Mouse (Mus musculus) kidney, embryonic 16.5 days (tissue): ENCODE results near the gene Blvra. TPM values are rescaled to one million over a fixed set of nuclear protein-coding genes. Genes with fewer than 3 reads are reported as not detected.
"Not testable (repeated sequence)": the region's sequence is repeated elsewhere in the genome, so short reads cannot be mapped to it uniquely, and the experiment has no call there.

Experiments used
- ATAC-seq: fragments of 200-750 bp; cut with Nextera tagmentation; 2 replicates; pipeline ENCODE4 v1.8.0; 2017; ENCODE audit warnings: moderate TSS enrichment; ENCODE audit not compliant: low FRiP score, low TSS enrichment
- H3K27ac ChIP-seq: fragments of 300-500 bp; sonication (generic); 2 replicates; pipeline ENCODE4 v1.5.1; 2014; ENCODE audit warnings: low read length
- H3K27me3 ChIP-seq: fragments of 300-500 bp; sonication (generic); 2 replicates; pipeline ENCODE4 v1.6.1; 2014; ENCODE audit warnings: low read length, control low read depth, mixed read lengths; ENCODE audit not compliant: insufficient read depth
- H3K36me3 ChIP-seq: fragments of 300-500 bp; sonication (generic); 2 replicates; pipeline ENCODE4 v1.6.1; 2014; ENCODE audit warnings: low read length, control low read depth, mixed read lengths; ENCODE audit not compliant: insufficient read depth
- H3K4me1 ChIP-seq: fragments of 300-500 bp; sonication (generic); 2 replicates; pipeline ENCODE4 v1.6.1; 2014; ENCODE audit warnings: low read length, control low read depth, mixed read lengths; ENCODE audit not compliant: insufficient read depth
- H3K4me2 ChIP-seq: fragments of 300-500 bp; sonication (generic); replicated peaks from 2 replicates; pipeline ENCODE4 v1.6.1; 2014; ENCODE audit warnings: low read depth, low read length
- H3K4me3 ChIP-seq: fragments of 300-500 bp; sonication (generic); 2 replicates; pipeline ENCODE4 v1.5.1; 2014; ENCODE audit warnings: mild to moderate bottlenecking, low read length
- H3K9ac ChIP-seq: fragments of 300-500 bp; sonication (generic); replicated peaks from 2 replicates; pipeline ENCODE4 v1.6.1; 2014; ENCODE audit warnings: low read length
- H3K9me3 ChIP-seq: fragments of 300-500 bp; sonication (generic); 2 replicates; pipeline ENCODE4 v1.6.1; 2016; ENCODE audit warnings: low read length, control low read depth
- WGBS: fragments of 180-500 bp; shearing (Covaris S2); extraction: QIAGEN DNeasy Blood & Tissue Kit; methylation state at CpG from one replicate; pipeline ENCODE4 v1.1.7; 2014; 5-methylcytosine and 5-hydroxymethylcytosine counted together
- polyA plus RNA-seq: library from polyadenylated mRNA; unstranded; fragments of >200 nt; fragmentation: Nextera tagmentation; extraction: Ambion mirVana; gene quantifications from 2 replicates; pipeline ENCODE4 v1.2.1, GENCODE M21; 2015

The Blvra gene
- polyA plus RNA-seq, 1 experiment from 2014 or later: 51.5 TPM

DNA sequence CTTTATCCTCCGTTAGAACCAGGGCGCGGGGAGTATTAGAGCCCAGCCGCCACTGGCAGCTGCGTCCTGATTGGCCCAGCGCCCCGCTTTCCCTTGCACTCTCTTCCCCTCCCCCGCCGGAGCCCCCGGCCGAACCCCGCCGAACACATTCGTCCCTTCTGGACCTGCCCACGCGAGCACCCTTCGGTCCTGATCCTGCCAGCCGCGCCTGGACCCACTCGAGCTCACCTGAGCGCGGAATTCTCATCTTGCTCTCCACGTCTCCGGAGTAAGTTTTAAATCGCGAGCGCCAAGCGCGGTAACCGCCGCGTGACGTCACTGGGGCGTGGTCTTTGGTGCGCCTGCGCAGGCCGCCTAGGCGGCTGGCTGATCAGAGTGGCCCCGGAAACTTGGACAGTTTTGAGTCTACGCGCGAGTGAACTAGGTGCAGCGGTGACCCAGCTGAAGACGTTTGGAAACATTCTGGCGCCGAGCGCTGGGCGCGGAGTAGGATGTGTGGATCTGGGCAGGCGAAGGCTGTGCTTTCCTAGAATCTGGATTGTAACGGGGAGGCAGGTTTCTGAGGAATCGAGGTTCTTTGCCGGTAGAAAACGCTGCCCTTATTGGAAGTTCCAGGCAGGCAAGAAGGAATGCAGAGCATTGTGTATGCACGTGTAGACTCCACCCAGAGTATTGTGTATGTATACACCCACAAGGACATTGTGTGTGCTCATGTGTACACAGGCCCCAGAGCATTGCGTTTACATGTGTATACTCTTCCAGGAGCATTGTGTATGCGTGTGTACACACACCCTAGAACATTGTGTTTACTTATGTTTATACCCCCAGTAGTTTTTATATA lies 63.4 kb downstream of the Blvra start, which contains the start of gene Ncaph:
TSS of gene Ncaph (minus strand) at position 334 of the 841 bp plus-strand sequence.
- peak within 1 kb of the TSS; percentile 88 for H3K4me3 ChIP-seq
- H3K27me3 ChIP-seq: no peaks in the 10 kb centered on the region
- ATAC-seq: peak; percentile 90
- H3K36me3 ChIP-seq: no peaks in the 10 kb centered on the region
- WGBS: 1% methylated on average over 57 of the region's 57 CpGs
- H3K9ac ChIP-seq: peak within 1 kb of the TSS; percentile 83
- H3K9me3 ChIP-seq: no peaks in the 10 kb centered on the region
- peak within 1 kb of the TSS; percentile 86 for H3K4me2 ChIP-seq
- H3K4me1 ChIP-seq: peaks cover 44% of the 10 kb centered on the region
- peak within 1 kb of the TSS; percentile 87 for H3K27ac ChIP-seq

- not testable (repeated sequence) for H3K9ac ChIP-seq, ATAC-seq, H3K36me3 ChIP-seq, H3K9me3 ChIP-seq, H3K27me3 ChIP-seq, H3K27ac ChIP-seq, H3K4me2 ChIP-seq, H3K4me3 ChIP-seq
- H3K4me1 ChIP-seq: peaks cover 44% of the 10 kb centered on the region
- WGBS: 45% methylated on average over 2 of the region's 3 CpGs
These were observed 64.8 kb downstream of the Blvra start for GRCm38 (mm10) chr2:127135255-127135654.

DNA sequence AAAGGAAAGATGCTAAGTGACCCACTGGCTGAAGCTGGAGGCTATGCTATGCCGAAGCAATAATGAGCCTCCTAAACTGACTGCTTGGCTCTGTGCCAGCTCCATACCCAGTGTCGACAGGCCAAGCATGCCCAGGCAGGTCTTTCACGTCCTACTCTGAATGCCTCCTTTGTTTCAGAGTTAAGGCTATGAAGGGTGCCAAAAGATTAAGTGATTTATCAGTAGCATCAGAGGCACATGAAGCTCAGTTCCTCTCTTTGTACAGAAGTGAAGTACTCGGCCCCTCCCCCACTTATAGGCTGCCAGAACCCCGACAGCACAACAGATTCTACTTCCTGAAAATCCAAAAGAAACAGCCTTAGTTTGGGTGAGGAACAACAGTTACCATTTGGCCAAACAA lies 66.5 kb downstream of the Blvra start:
- Histone ChIP-seq H3K9ac (peak overlapping the region; percentile 41; the same call in 1 of the 2 replicates), H3K4me3 (no peak overlapping the region), H3K36me3 (peaks cover 20% of the 10 kb centered on the region), H3K4me1 (peaks cover 37% of the 10 kb centered on the region), H3K27ac (peak overlapping the region; percentile 77), H3K27me3 (no peaks in the 10 kb centered on the region), H3K4me2 (peak overlapping the region; percentile 3), H3K9me3 (no peaks in the 10 kb centered on the region)
- ATAC-seq: peak; percentile 28; the same call in 1 of the 2 replicates
- WGBS: 10% methylated on average over 5 of the region's 5 CpGs

- 0 out of 2 replicates have a peak overlapping the region, but pooled peaks have one; percentile 17 for H3K27ac ChIP-seq
- H3K4me2 ChIP-seq: no peak overlapping the region
- H3K27me3 ChIP-seq: no peaks in the 10 kb centered on the region
- H3K4me3 ChIP-seq: no peak overlapping the region
- H3K9me3 ChIP-seq: no peaks in the 10 kb centered on the region
- H3K9ac ChIP-seq: no peak overlapping the region
- WGBS: 77% methylated on average over 10 of the region's 10 CpGs
- H3K36me3 ChIP-seq: peaks cover 20% of the 10 kb centered on the region
- peaks cover 35% of the 10 kb centered on the region for H3K4me1 ChIP-seq
- no peak for ATAC-seq
These were observed 67.5 kb downstream of the Blvra start for GRCm38 (mm10) chr2:127137838-127138420.

GRCm38 (mm10) chr2:127138449-127138848 lies 68.0 kb downstream of the Blvra start:
- H3K27ac ChIP-seq: 0 out of 2 replicates have a peak overlapping the region, but pooled peaks have one; percentile 17
- no peak overlapping the region for H3K4me3 ChIP-seq
- ATAC-seq: no peak
- H3K4me2 ChIP-seq: no peak overlapping the region
- H3K27me3 ChIP-seq: no peaks in the 10 kb centered on the region
- H3K4me1 ChIP-seq: peaks cover 33% of the 10 kb centered on the region
- H3K9ac ChIP-seq: no peak overlapping the region
- peaks cover 20% of the 10 kb centered on the region for H3K36me3 ChIP-seq
- H3K9me3 ChIP-seq: no peaks in the 10 kb centered on the region
- 79% methylated on average over 4 of the region's 4 CpGs for WGBS

DNA sequence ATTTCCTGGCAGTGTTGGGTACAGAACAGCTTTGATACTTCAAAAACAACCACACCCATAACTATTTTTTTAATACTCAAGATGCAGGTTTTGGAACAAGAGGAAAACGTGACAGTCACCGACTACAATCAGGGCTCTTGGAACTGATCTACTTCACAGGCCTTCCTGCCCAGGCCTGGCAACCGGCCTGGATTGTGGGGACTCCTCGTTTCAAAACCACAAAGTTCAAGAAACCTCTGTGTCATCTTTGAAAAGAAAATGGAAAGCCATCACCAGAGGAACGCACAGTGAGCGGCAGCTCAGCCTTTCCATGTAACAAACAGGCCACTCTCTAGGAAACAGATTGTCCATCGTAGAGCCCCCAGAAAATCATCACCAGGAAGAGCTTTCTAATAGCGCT lies 68.6 kb downstream of the Blvra start:
- 92% methylated on average over 8 of the region's 8 CpGs for WGBS

GRCm38 (mm10) chr2:127139605-127140004 lies 69.1 kb downstream of the Blvra start:
- H3K9me3 ChIP-seq: no peaks in the 10 kb centered on the region
- no peak for ATAC-seq
- H3K4me3 ChIP-seq: no peak overlapping the region

More for the DNA sequence above, 68.6 kb downstream of the Blvra start:
- Histone ChIP-seq H3K4me3 (no peak overlapping the region), H3K27ac (no peak overlapping the region), H3K9ac (no peak overlapping the region), H3K27me3 (no peaks in the 10 kb centered on the region), H3K9me3 (no peaks in the 10 kb centered on the region), H3K4me2 (no peak overlapping the region), H3K36me3 (peaks cover 20% of the 10 kb centered on the region), H3K4me1 (peaks cover 35% of the 10 kb centered on the region)
- no peak for ATAC-seq

DNA sequence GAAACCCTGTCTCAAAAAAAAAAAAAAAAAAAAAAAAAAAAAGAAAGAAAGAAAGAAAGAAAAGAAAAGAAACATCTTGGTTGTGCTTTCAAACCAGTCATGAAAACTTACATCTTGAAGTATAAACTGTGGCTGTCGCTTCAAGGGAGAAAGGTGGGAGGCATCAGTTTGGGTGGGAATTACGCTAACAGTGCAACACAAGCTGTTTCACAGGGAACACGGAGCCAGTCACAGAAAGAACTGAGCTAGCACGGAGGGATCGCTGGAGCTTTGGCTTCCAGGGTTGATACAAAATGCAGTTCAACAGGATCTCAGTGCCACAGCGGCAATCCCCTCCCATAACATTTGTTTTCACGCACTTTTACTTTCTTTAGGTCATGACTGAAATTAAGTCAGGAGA lies 69.5 kb downstream of the Blvra start:
- Histone ChIP-seq H3K4me1 (peaks cover 28% of the 10 kb centered on the region), H3K9me3 (no peaks in the 10 kb centered on the region), H3K4me3 (no peak overlapping the region), H3K4me2 (no peak overlapping the region), H3K9ac (no peak overlapping the region), H3K27me3 (no peaks in the 10 kb centered on the region), H3K27ac (no peak overlapping the region), H3K36me3 (peaks cover 20% of the 10 kb centered on the region)
- WGBS: 92% methylated on average over 7 of the region's 7 CpGs
- no peak for ATAC-seq

More at GRCm38 (mm10) chr2:127139605-127140004, 69.1 kb downstream of the Blvra start:
- H3K4me1 ChIP-seq: peaks cover 30% of the 10 kb centered on the region
- no peak overlapping the region for H3K4me2 ChIP-seq
- H3K9ac ChIP-seq: no peak overlapping the region
- H3K36me3 ChIP-seq: peaks cover 20% of the 10 kb centered on the region
- no peaks in the 10 kb centered on the region for H3K27me3 ChIP-seq
- no peak overlapping the region for H3K27ac ChIP-seq
- WGBS: 98% methylated on average over 1 of the region's 1 CpGs

DNA sequence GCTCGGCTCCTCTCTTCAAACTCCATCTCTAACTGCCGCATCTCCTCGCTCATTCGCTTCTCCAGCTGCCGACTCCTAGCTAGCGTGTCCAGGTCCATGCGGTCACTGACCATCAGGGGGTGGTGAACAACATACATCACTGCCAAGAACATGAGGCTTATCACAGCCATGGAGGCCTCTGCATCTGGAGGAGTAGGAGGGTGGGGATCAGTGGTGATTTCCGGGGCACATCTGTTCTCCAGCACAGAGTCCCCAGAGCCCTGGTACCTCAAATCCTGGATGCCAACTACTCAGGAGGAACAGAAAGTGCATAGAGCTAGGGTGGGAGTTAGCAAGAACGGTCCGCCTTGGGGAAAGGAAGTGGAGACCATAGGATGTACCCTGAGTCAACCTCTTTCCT lies 71.6 kb downstream of the Blvra start:
- Histone ChIP-seq H3K4me1 (peaks cover 18% of the 10 kb centered on the region), H3K36me3 (peaks cover 20% of the 10 kb centered on the region), H3K27ac (no peak overlapping the region), H3K9ac (peak overlapping the region; percentile 74), H3K4me2 (peak overlapping the region; percentile 73), H3K9me3 (no peaks in the 10 kb centered on the region), H3K27me3 (no peaks in the 10 kb centered on the region), H3K4me3 (peak overlapping the region; percentile 67; the same call in 1 of the 2 replicates)
- WGBS: 74% methylated on average over 10 of the region's 10 CpGs
- 0 out of 2 replicates have a peak, but pooled peaks have one; percentile 2 for ATAC-seq
